Mouse (Mus musculus): ENCODE measurements around the gene Psme2b.
"Not testable (repeated sequence)": the region's sequence is repeated elsewhere in the genome, so short reads cannot be mapped to it uniquely, and the experiment has no call there.

The Psme2b gene

DNA sequence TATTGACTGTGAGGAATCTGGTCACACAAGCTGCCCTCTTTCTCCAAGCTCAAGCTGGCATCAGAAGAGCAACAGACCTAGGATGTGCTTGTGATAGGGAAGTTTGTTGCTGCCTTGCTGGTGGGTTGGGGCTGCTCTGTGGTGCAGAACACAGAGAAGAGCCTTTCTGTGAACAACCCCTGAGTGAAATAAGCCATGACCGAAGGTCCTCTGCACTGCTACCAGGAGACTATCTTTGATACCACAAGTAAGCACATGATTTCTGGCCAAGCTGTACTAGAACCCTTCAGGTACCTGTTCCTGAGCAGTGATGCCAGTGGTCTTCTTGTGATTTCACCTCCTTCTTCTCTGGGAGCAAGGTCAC is 44.4 kb downstream of the Psme2b start:
- not testable (repeated sequence) for DNase-seq (ENCODE audit: low spot score in 2 of 2)

- not testable (repeated sequence) for DNase-seq (ENCODE audit: low spot score in 2 of 2)
These were observed 45.1 kb downstream of the Psme2b start for GRCm38 (mm10) chr11:48900654-48901566.

DNA sequence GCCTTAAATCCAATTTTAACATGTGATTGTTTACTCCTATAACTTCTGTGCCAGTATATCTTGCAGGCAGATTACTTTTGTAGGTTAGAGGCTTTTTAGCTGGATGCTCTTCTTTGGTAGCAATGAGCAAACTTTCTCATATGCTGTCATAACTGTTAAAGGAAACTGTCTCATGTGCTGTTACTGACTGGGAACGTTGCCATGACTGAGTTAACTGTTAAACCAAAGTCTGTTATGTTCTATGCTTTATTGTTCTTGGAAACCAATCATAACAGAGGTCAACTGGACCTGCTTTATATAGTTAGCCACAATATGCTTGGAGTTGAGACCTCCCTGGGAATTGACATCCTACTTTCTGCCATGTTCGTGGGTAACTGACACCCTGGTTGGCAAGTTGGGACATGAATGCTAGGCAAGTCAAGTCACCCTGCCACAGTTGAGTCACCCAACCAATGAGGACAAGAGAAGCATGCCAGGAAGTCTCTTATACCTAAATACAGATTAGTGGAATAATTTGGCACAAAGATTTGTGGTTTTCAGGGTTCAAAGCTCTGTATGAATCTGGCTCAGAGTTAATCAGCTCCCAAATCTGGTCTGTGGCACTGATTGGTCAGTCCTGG is 47.1 kb downstream of the Psme2b start:
- DNase-seq (ENCODE audit: low spot score in 2 of 2) = no peak
